Mouse (Mus musculus): ENCODE results near the gene Pard3. TPM values are rescaled to one million over a fixed set of nuclear protein-coding genes. Genes with fewer than 3 reads are reported as not detected.

Pard3 gene
- total RNA-seq, 1 experiment from 2014 or later: not detected

DNA sequence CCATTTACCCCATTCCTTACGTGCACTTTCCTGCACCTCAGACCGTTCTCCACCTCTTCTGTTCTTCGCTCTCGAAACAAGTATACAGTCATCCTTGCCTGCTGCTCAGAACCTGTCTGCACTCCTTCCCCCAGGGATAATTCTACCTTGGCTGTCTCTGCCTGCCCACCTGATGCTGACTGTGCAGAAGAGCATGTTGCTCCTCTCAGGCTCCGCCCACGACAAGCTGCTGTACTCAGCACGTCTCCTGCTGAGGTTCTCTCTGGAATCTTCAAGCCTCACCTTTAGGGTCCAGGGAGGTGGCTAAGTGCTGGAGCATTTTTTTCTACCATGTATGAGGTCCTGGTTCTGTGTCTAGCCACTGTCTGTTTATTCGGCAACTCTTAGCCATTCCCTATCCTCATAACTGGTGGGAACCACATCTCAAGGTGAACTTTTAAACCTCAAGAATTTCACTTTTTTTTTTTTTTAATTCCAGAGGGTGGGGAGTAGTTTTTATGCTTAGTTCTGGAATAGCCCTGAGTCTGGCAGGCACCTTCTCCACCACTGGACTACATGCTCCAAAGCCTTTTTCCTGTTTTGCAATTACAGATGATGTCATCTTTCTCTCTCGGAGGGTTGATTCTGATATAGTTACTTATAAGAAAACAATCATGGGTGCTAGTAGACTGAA lies 376.6 kb downstream of the Pard3 start:
- no peak for ATAC-seq (replicated peaks in 1 of 2; ENCODE audit: insufficient read depth in 1 of 2, low FRiP score in 2 of 2, low TSS enrichment in 1 of 2, low read depth in 1 of 2, poor library complexity in 2 of 2, severe bottlenecking in 2 of 2)

- peak; percentile 83 to 91 for ATAC-seq (replicated peaks in 1 of 2; ENCODE audit: insufficient read depth in 1 of 2, low FRiP score in 2 of 2, low TSS enrichment in 1 of 2, low read depth in 1 of 2, poor library complexity in 2 of 2, severe bottlenecking in 2 of 2)
Measured at GRCm38 (mm10) chr8:127440834-127441485, 377.3 kb downstream of the Pard3 start.

DNA sequence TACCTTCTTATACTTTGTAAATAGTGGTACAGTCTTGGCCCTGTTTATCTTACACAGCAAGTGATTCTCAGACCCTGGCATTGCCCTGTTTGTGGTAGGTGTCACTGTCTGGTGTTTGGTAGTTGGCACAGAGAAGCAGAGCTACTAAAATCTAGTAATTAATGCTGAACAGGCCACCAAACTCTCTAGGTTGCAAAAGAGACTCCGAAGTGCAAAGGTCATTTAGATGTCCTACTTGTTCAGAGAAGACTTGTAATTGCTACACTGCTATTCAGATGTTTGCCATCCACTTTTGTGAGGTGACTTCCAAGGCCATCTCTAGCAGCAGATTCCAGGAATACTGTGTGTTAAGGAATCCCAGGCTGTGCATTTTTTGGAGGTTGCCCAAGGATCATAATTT lies 383.7 kb downstream of the Pard3 start:
- ATAC-seq (replicated peaks in 1 of 2; ENCODE audit: insufficient read depth in 1 of 2, low FRiP score in 2 of 2, low TSS enrichment in 1 of 2, low read depth in 1 of 2, poor library complexity in 2 of 2, severe bottlenecking in 2 of 2): no peak

- ATAC-seq (replicated peaks in 1 of 2; ENCODE audit: insufficient read depth in 1 of 2, low FRiP score in 2 of 2, low TSS enrichment in 1 of 2, low read depth in 1 of 2, poor library complexity in 2 of 2, severe bottlenecking in 2 of 2): no peak
Measured at GRCm38 (mm10) chr8:127449066-127449840, 385.6 kb downstream of the Pard3 start.

DNA sequence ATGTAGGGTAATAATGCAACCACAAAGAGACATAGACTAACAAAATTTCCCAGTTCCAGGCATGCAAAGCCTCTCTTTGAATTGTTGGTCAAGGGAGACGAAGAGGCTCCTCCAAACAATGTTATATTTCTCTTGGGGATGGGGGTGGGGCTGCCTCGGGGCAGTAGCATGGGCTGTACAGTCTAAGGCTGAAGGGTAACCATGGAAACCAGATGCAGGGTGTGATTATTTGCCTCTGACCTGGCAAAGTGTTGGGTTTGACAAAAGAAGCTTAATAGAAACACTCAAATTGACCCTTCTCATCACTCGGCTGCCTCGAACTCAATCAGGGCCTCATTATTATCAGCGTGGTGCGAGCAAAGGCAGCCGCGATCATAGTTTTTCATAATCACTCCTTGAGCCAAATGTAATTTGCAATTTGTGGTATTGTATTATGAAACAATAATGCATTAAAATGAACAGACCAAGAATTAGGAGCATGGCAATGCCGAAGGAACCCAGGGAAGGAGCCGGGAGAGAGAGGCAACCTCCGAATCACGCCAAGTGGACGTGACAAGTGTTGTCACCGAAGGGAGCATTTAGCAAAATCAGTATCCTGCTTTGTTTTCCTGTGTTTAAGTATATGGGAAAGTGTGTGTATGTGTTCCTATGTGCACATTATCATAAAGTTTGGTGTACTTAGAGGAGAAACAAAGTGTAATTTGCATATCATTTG lies 387.4 kb downstream of the Pard3 start:
- ATAC-seq (replicated peaks in 1 of 2; ENCODE audit: insufficient read depth in 1 of 2, low FRiP score in 2 of 2, low TSS enrichment in 1 of 2, low read depth in 1 of 2, poor library complexity in 2 of 2, severe bottlenecking in 2 of 2): no peak

GRCm38 (mm10) chr8:127452364-127452763 lies 388.7 kb downstream of the Pard3 start:
- no peak for ATAC-seq (replicated peaks in 1 of 2; ENCODE audit: insufficient read depth in 1 of 2, low FRiP score in 2 of 2, low TSS enrichment in 1 of 2, low read depth in 1 of 2, poor library complexity in 2 of 2, severe bottlenecking in 2 of 2)

GRCm38 (mm10) chr8:127457901-127458300 lies 394.2 kb downstream of the Pard3 start:
- ATAC-seq (replicated peaks in 1 of 2; ENCODE audit: insufficient read depth in 1 of 2, low FRiP score in 2 of 2, low TSS enrichment in 1 of 2, low read depth in 1 of 2, poor library complexity in 2 of 2, severe bottlenecking in 2 of 2): no peak

GRCm38 (mm10) chr8:127461173-127461572 lies 397.5 kb downstream of the Pard3 start:
- ATAC-seq (replicated peaks in 1 of 2; ENCODE audit: insufficient read depth in 1 of 2, low FRiP score in 2 of 2, low TSS enrichment in 1 of 2, low read depth in 1 of 2, poor library complexity in 2 of 2, severe bottlenecking in 2 of 2): no peak

DNA sequence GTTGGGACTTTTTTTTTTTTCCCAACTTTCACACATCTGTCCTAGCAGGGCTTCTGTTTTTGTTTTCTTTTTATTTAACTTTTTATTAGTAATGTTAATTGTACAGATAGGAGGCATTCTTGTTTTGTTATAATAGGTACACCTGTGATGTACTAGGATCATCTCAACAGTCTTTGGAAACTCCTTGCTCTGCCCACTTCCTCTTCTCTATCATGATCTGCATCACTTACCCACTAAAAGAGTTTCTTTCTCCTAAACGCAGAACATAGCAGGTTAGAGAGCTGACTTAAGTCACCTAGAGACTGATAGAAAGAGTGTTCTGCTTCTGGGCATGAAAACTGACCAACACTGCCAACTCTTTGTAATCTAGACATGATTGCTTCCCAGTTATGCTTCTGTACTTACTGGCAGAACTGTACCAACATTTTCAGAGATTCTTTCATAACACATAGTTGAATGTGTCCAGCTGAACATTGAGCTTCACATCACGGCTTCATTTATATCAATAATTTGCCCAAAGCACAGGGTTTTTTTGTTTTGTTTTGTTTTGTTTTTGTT lies 398.8 kb downstream of the Pard3 start:
- no peak for ATAC-seq (replicated peaks in 1 of 2; ENCODE audit: insufficient read depth in 1 of 2, low FRiP score in 2 of 2, low TSS enrichment in 1 of 2, low read depth in 1 of 2, poor library complexity in 2 of 2, severe bottlenecking in 2 of 2)

GRCm38 (mm10) chr8:127464300-127464699 lies 400.6 kb downstream of the Pard3 start:
- ATAC-seq (replicated peaks in 1 of 2; ENCODE audit: insufficient read depth in 1 of 2, low FRiP score in 2 of 2, low TSS enrichment in 1 of 2, low read depth in 1 of 2, poor library complexity in 2 of 2, severe bottlenecking in 2 of 2): no peak

- no peak for ATAC-seq (replicated peaks in 1 of 2; ENCODE audit: insufficient read depth in 1 of 2, low FRiP score in 2 of 2, low TSS enrichment in 1 of 2, low read depth in 1 of 2, poor library complexity in 2 of 2, severe bottlenecking in 2 of 2)
Measured at GRCm38 (mm10) chr8:127472204-127472603, 408.5 kb downstream of the Pard3 start.

GRCm38 (mm10) chr8:127480003-127480402 lies 416.3 kb downstream of the Pard3 start:
- no peak for ATAC-seq (replicated peaks in 1 of 2; ENCODE audit: insufficient read depth in 1 of 2, low FRiP score in 2 of 2, low TSS enrichment in 1 of 2, low read depth in 1 of 2, poor library complexity in 2 of 2, severe bottlenecking in 2 of 2)

DNA sequence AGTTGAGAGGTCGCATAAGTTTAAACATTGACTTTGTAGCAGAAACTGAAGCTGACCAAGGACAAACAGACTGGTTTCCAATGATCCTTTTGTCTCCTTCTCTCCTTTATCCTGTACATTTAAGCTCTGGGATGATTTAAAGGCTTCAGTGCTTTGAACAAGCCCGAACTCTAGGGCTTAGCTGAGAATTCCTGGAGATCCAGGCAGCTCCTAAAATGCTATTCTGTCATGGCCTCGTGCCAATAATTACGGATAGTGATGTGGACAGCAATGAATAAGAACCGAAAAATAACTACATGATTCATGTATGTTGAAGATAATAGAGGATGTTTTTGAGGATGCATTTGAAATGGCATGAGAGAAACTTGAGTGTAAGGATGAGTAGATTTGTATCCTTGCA lies 421.9 kb downstream of the Pard3 start:
- ATAC-seq (replicated peaks in 1 of 2; ENCODE audit: insufficient read depth in 1 of 2, low FRiP score in 2 of 2, low TSS enrichment in 1 of 2, low read depth in 1 of 2, poor library complexity in 2 of 2, severe bottlenecking in 2 of 2): no peak

DNA sequence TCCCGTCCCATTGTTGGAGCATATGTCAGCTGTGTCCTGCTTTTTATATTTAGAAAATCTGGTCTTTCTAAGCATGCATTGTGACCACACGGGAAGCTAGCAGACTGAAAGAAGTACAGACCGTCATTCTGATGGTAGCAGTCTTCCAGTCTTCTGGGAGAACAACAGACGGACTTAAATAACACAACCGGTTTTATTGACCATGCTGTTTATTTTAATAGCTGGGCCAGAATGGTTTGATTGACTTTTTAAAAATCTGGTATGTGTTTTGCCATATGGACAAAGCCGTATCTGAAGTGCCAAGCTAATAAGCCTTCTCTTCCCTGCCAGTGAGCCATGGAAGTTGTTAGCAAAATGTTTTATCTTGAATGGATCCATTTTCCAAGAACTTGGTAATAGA lies 428.3 kb downstream of the Pard3 start:
- ATAC-seq (replicated peaks in 1 of 2; ENCODE audit: insufficient read depth in 1 of 2, low FRiP score in 2 of 2, low TSS enrichment in 1 of 2, low read depth in 1 of 2, poor library complexity in 2 of 2, severe bottlenecking in 2 of 2): no peak

DNA sequence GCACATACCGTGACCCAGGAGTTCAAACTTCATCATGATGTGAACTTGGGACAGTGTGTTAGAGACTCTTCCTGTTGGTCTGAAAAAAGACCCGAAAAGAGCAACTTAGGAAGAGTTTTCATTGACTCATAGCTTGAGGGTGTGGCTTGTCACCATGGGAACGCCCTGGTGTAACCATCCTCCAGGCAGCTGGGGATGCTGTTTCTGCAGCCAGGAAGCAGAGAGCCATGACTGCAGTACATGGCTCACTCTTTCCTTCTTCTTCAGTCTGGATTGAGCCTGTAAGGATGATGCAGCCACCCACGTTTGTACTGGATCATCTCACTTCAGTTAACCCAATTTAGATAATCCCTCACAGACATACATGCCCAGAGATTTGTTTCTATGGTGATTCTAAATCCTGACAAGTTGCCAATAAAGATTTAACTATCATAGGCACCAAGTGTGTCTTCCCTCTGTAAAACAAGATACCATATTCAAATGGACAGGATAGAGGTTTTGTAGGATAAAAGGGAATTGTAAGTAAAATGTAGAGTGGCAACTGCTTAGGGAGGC lies 431.6 kb downstream of the Pard3 start:
- ATAC-seq (replicated peaks in 1 of 2; ENCODE audit: insufficient read depth in 1 of 2, low FRiP score in 2 of 2, low TSS enrichment in 1 of 2, low read depth in 1 of 2, poor library complexity in 2 of 2, severe bottlenecking in 2 of 2): no peak

DNA sequence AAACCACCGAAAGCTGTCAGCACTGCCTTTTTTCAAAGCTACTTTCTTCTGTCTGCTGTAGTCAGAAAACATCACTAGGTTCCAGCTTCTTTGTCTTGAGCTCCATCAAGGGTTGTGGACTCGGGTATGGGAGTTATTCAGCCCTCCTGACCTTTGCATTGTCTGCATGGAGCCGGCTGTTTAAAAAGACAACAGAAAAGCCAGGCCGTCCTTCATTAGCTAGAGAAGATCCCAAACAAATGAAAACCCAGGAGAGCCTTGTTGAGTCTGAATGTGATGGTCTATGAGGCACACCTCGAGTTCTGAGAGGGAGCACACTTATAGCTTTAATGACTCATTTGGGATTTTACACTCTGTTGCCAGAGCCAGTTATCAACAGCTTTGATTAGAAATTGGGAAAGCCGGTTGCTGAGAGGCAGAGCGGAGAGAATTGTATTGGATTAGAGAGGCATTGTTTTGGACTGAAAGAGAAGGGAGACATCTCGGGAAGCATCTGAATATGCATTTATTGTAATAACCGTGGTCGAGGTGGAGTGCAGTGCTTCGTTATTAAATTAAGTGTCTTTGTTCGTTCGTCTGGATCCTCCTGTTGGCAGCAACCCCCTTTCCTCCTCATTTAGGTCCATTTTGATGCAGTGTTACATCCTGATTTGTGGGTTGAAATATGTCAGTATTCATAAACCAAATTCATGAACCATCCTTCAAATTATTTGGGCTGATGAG lies 435.5 kb downstream of the Pard3 start:
- no peak for ATAC-seq (replicated peaks in 1 of 2; ENCODE audit: insufficient read depth in 1 of 2, low FRiP score in 2 of 2, low TSS enrichment in 1 of 2, low read depth in 1 of 2, poor library complexity in 2 of 2, severe bottlenecking in 2 of 2)

DNA sequence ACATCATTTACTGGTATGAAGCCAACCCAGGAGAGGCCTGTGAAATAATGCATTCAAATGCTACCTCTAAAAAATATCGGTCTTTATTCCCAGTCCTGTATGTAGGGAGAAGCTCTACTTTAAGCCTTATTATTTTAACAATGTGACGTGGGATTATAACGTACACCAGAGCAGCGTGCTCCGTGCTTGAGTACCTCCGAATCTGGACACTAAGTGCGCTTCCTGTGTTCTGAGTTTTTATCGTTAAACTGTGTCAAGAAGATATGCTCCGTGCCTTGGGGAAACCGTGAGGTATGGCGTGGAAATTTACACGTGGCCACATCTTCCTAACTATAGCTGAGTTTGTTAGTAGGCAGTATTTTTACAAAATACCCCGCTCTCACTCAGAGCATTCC lies 436.0 kb downstream of the Pard3 start:
- 0 out of 4 replicates have a peak, but pooled peaks have one; percentile 6 to 47 for ATAC-seq (replicated peaks in 1 of 2; ENCODE audit: insufficient read depth in 1 of 2, low FRiP score in 2 of 2, low TSS enrichment in 1 of 2, low read depth in 1 of 2, poor library complexity in 2 of 2, severe bottlenecking in 2 of 2)

All from hematopoietic stem cell, adult 5-6 weeks (primary cell).